ENCODE assay signal across 8 mouse cellular contexts in the genomic region with DNA sequence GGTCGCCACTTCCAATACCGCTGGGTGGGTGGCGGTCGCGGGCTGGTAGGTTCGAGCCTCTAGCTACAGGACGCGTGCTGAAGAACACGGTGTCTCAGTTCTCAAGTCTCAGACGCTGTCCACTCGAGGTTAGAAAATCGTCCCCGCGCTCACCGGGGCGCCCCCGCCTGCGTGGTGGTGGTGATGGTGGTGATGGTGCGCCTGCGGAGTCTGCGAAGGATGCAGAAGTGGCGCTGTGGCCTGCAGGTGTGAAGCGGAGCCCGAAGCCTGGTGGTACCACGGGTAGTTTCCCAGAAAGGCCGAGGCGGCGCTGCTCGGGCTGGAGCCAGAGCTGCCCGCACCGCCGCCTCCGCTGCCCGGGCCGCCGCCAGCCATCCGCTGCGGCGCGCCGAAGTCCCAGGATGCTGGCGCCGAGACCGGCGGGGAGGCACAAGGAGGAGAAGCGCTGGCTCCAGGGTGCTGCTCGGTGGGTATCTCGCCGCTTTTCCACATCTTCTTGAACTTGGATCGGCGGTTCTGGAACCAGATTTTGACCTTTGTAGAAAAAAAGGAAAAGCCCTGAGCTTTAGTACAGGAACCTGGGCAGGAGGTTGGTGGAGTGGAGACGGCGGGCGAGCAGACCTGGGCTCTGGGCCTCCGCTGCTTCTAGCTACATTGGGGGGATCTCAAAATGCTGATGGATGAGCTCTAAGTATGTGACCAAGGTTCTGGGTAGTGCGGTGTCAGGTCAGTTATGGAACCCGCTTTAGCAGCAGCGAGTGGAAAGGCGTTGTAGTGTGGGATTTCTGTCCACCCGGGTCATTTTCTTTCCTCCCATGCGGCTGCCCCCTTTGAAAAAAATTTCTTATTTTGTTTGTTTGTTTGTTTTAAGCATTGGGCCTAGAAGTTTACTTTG. TPM values are rescaled to one million over a fixed set of nuclear protein-coding genes. Genes with fewer than 3 reads are reported as not detected.
DNase-seq lines count a peak whose midpoint lies in the region; ATAC-seq and TF ChIP-seq lines count a peak whose summit lies in the region.

No protein-coding gene starts in this region.

- no peaks in the 10 kb centered on the region for H3K9me3 ChIP-seq in embryonic facial prominence, embryonic 13.5 days
- no peaks in the 10 kb centered on the region for H3K9me3 ChIP-seq in intestine, embryonic 16.5 days (ENCODE audit: control insufficient read depth, low read length)
- H3K9me3 ChIP-seq in neural tube, embryonic 14.5 days (ENCODE audit: control insufficient read depth, low read length): no peaks in the 10 kb centered on the region

- 4% methylated on average over 61 of the region's 61 CpGs for WGBS in lung, adult 2 months
- WGBS in embryonic facial prominence, embryonic 13.5 days: 1% methylated on average over 61 of the region's 61 CpGs
- WGBS in intestine, embryonic 16.5 days: 1% methylated on average over 61 of the region's 61 CpGs
- WGBS in neural tube, embryonic 14.5 days: 1% methylated on average over 61 of the region's 61 CpGs

- H3K4me3 ChIP-seq in lung, adult 2 months (replicated peaks; ENCODE audit: extremely low read depth, low read depth, low read length): no peak overlapping the region
- H3K4me3 ChIP-seq in embryonic facial prominence, embryonic 13.5 days: peak overlapping the region; percentile 58
- peak overlapping the region; percentile 50 for H3K4me3 ChIP-seq in intestine, embryonic 16.5 days (ENCODE audit: low read length)
- no peak overlapping the region for H3K4me3 ChIP-seq in neural tube, embryonic 14.5 days (ENCODE audit: low read depth, low read length)

- no peak for TF ChIP-seq POLR2A in lung, adult 2 months (IDR thresholded peaks at IDR 0.05; ENCODE audit: borderline replicate concordance, extremely low read depth, low read depth, low read length)

- peak overlapping the region; percentile 55; the same call in 1 of the 2 replicates for H3K27ac ChIP-seq in embryonic facial prominence, embryonic 13.5 days
- H3K27ac ChIP-seq in intestine, embryonic 16.5 days (ENCODE audit: low read length): no peak overlapping the region
- H3K27ac ChIP-seq in neural tube, embryonic 14.5 days (ENCODE audit: low read depth, low read length): no peak overlapping the region

- no peak for ATAC-seq in embryonic facial prominence, embryonic 13.5 days (ENCODE audit: insufficient number of reproducible peaks, insufficient read depth, low FRiP score, low TSS enrichment, low read depth)
- ATAC-seq in intestine, embryonic 16.5 days: no peak
- no peak for ATAC-seq in neural tube, embryonic 14.5 days (ENCODE audit: low read depth)
- ATAC-seq in megakaryocyte progenitor cell, adult 5-6 weeks (replicated peaks; ENCODE audit: poor library complexity): no peak

- H3K27me3 ChIP-seq in embryonic facial prominence, embryonic 13.5 days: peaks cover 87% of the 10 kb centered on the region
- peaks cover 76% of the 10 kb centered on the region for H3K27me3 ChIP-seq in intestine, embryonic 16.5 days (replicated peaks; ENCODE audit: control insufficient read depth, insufficient read depth, low read length)
- peaks cover 48% of the 10 kb centered on the region for H3K27me3 ChIP-seq in neural tube, embryonic 14.5 days (ENCODE audit: control insufficient read depth, insufficient read depth, low read length)

- peak overlapping the region; percentile 79 for H3K9ac ChIP-seq in embryonic facial prominence, embryonic 13.5 days
- H3K9ac ChIP-seq in intestine, embryonic 16.5 days (ENCODE audit: low read depth, low read length): no peak overlapping the region
- no peak overlapping the region for H3K9ac ChIP-seq in neural tube, embryonic 14.5 days (replicated peaks; ENCODE audit: low read depth, low read length)

- peak overlapping the region; percentile 97 for H3K4me2 ChIP-seq in embryonic facial prominence, embryonic 13.5 days
- H3K4me2 ChIP-seq in intestine, embryonic 16.5 days (ENCODE audit: low read depth, low read length): no peak overlapping the region
- peak overlapping the region; percentile 18; the same call in 1 of the 2 replicates for H3K4me2 ChIP-seq in neural tube, embryonic 14.5 days (ENCODE audit: low read depth, low read length)

- no peaks in the 10 kb centered on the region for H3K36me3 ChIP-seq in embryonic facial prominence, embryonic 13.5 days
- no peaks in the 10 kb centered on the region for H3K36me3 ChIP-seq in intestine, embryonic 16.5 days (ENCODE audit: control insufficient read depth, insufficient read depth, low read length)
- no peaks in the 10 kb centered on the region for H3K36me3 ChIP-seq in neural tube, embryonic 14.5 days (ENCODE audit: control insufficient read depth, insufficient read depth, low read length)

- TF ChIP-seq CTCF in lung, adult 2 months (IDR thresholded peaks at IDR 0.05; ENCODE audit: insufficient read depth, low read length): no peak

- peak; percentile 17 for DNase-seq in lung, adult 2 months
- DNase-seq in lung, postnatal 36 days: no peak
- no peak for DNase-seq in cerebellum, adult 9-10 months
- DNase-seq in c-Kit-positive CD71-positive TER-119-positive erythroid progenitor cells, embryonic 14.5 days (ENCODE audit: low spot score): no peak

- H3K4me1 ChIP-seq in lung, adult 2 months (ENCODE audit: control insufficient read depth, insufficient read depth, low read length): peaks cover 12% of the 10 kb centered on the region
- H3K4me1 ChIP-seq in embryonic facial prominence, embryonic 13.5 days: peaks cover 62% of the 10 kb centered on the region
- H3K4me1 ChIP-seq in intestine, embryonic 16.5 days (ENCODE audit: control insufficient read depth, insufficient read depth, low read length): peaks cover 21% of the 10 kb centered on the region
- peaks cover 9% of the 10 kb centered on the region; the same call in 1 of the 2 replicates for H3K4me1 ChIP-seq in neural tube, embryonic 14.5 days (ENCODE audit: control insufficient read depth, insufficient read depth, low read length)

RNA-seq across cellular contexts. Expression of a gene that starts 1.9 kb away (rescaled TPM):
- polyA plus RNA-seq in lung, adult 2 months (2012; rRNA removed): 0.04 TPM in 1 of 2 replicates, not detected in the other
- 7.8 and 10.0 TPM in 2 replicates for polyA plus RNA-seq in embryonic facial prominence, embryonic 13.5 days (2015; fragmentation: Nextera tagmentation; extraction: Ambion mirVana)
- polyA plus RNA-seq in intestine, embryonic 16.5 days (2015; fragmentation: Nextera tagmentation; extraction: Ambion mirVana): 1.5 and 1.8 TPM in 2 replicates
- polyA plus RNA-seq in neural tube, embryonic 14.5 days (2014; fragmentation: Nextera tagmentation; extraction: Ambion mirVana): not detected in 2 replicates
- not detected in 2 replicates for total RNA-seq in megakaryocyte progenitor cell, adult 5-6 weeks (2015)
- total RNA-seq in megakaryocyte progenitor cell, adult 5-6 weeks (2017): not detected in 2 replicates

RNA-seq across cellular contexts. Expression of a gene that starts 16.7 kb away (rescaled TPM):
- 0.29 and 0.43 TPM in 2 replicates for polyA plus RNA-seq in lung, adult 2 months (2012; rRNA removed)
- polyA plus RNA-seq in embryonic facial prominence, embryonic 13.5 days (2015; fragmentation: Nextera tagmentation; extraction: Ambion mirVana): 15.1 and 18.3 TPM in 2 replicates
- 4.2 and 5.1 TPM in 2 replicates for polyA plus RNA-seq in intestine, embryonic 16.5 days (2015; fragmentation: Nextera tagmentation; extraction: Ambion mirVana)
- 0.36 TPM in 1 of 2 replicates, not detected in the other for polyA plus RNA-seq in neural tube, embryonic 14.5 days (2014; fragmentation: Nextera tagmentation; extraction: Ambion mirVana)
- not detected in 2 replicates for total RNA-seq in megakaryocyte progenitor cell, adult 5-6 weeks (2015)
- not detected in 2 replicates for total RNA-seq in megakaryocyte progenitor cell, adult 5-6 weeks (2017)

Comparison
In these comparisons a context has a peak if more than half of its experiments do, and no peak if none do; other contexts are left out.
1. H3K4me3 ChIP-seq: peak in embryonic facial prominence, embryonic 13.5 days (single experiment) and intestine, embryonic 16.5 days (single experiment); none in lung, adult 2 months (single experiment) and neural tube, embryonic 14.5 days (single experiment).